Mouse (Mus musculus): ENCODE data around the gene Pdhb.
"Not testable (repeated sequence)": the region's sequence is repeated elsewhere in the genome, so short reads cannot be mapped to it uniquely, and the experiment has no call there.

Gene Pdhb

DNA sequence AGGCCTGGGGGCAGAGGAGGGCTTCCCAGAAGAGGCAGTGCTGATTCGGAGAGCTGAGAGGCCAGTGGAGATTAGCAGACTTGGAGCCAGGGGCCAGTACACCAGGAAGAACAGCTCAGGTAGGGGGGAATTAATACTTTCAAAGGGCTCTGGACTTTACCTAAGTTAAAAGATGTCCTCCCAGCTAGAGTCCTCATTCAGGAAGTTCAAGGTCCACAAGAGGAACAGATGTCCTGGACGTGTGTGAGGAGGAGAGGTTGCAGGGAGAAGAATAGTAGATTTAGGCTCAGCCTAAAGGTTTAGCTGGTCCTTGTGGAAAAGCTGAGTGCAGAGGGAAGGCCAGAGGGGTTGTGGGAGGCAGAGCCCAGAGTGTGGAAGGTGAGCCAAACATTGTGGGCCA is 38.6 kb downstream of the Pdhb start:
- DNase-seq (ENCODE audit: low spot score), result no peak

DNA sequence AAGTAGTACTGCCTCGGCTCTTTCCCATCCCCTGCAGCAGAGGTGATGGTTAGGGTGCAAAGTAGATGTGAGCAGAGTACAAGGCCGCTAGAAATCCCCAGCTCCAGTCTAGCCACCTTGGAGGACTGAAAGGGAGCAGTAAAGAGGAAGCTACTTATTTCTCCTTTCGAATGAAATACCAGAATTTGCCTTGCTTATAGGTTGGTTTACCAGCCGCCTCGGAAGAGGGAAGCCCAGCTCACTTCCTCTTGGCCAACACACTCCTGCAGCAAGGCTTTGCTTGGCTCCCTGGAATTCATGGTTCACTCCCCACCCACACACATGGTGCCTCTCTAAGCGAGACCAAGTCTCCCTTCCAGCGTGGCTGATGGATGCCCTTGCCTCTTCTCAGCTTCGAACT is 40.0 kb downstream of the Pdhb start:
- DNase-seq (ENCODE audit: low spot score), result no peak

DNA sequence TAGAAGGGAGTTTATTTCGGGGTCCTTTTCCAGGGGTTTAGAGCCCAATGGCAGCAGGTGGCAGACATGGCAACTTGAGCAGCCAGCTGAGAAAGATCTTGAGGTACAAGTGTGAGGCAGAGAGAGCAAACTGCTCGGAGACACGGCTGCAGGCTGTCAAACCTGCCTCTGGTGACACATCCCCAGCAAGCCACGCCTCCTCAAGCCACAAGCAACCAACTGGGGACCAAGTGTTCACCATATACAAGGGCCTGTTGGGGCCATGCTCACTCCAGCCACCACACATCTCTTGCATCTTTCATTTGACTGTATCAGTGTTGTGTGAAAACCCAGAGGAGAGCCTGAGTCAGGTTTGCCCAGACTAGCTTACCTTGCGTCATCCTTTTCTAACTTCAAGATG is 44.9 kb downstream of the Pdhb start:
- DNase-seq (ENCODE audit: low spot score), result no peak

DNA sequence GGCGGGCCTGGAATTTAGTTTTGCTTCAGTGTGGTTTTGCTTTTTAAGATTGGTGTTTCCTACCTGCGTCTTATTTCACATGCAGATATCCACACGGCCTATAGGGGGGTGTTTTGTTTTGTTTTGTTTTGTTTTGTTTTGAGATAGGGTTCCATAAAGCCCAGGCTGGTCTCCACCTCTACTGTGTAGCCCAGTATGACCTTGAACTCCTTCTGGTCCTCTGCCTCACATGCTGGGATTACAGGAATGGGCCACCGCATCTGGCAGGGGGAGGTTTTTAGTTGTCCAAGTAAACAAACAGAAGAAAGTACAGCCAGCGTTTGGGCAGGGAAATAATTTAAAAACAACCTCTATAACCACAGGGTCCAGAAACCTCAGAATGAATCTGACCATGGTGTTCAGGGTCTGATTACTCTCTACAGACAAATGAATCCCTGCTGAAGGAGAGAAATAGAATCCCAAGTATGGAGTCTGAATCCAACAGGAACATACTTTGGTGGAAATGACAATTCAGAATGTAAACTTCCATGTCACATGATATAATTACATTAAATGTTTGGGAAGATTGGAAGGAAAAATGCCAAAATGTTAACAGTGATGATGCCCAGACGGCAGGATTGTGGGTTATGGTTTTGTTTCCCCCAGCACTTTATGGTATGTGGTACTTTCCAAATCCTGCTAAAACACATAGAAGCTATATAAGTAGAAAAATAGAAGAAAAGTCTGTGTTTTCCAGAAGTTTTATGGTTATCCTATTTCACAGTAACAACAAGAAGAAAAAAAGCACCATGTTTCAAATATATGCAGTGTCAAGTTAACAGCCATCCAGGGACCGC is 48.6 kb downstream of the Pdhb start:
- no peak for DNase-seq (ENCODE audit: low spot score)

DNA sequence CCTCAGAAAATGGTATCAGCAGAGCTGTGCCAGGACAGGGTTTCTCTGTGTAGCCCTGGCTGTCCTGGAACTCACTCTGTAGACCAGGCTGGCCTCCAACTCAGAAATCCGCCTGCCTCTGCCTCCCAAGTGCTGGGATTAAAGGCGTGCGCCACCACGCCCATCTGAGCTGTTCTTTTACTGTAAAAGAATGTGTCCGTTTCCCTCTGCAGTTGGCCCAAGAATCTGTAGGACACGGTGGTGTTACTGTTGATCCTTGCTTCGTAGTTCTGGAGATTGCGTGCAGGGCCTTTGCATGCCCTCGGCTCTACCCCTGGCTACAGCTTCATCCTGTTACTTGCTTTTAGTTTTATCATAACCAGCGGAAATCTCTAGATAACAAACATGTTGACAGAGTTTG is 49.2 kb downstream of the Pdhb start:
- DNase-seq (ENCODE audit: low spot score), result not testable (repeated sequence)

DNA sequence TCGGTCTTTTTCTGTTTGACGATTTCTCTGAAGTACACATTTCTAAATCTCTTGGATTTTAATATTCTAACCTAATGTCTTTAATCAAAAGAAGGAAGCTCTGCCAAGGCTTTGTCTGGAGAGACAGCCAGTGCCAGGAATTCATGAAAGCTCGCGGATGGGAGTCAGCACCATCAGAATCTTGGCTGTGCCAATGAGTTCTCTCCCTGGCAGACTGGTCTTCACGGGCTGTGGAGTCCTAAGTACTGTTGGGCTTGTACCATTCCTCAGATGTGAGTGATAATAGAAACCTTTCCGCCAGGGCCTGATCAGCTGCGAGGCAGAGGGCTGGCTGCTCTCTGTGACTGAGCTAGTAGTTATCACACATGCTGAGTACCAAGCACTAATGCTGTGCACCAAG is 49.7 kb downstream of the Pdhb start:
- DNase-seq (ENCODE audit: low spot score), result no peak

DNA sequence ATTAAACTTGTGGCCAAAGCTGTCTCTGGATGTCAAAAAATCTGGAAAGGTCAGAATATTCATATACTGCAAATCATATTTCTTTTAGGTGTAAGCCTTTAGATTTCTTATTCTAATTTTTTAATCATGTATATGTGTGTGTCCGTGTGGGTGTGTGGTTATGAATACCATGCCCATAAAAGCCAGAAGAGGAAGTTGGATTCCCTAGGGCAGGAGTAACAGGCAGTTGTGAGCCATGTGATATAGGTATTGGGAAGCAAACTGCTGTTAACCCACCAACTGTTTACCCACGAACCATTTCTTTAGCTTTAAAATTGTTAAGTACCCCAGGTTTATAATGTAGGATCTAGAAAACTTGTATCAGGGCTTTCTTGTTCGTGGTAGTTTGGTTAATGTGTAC is 52.9 kb downstream of the Pdhb start:
- no peak for DNase-seq (ENCODE audit: low spot score)

DNA sequence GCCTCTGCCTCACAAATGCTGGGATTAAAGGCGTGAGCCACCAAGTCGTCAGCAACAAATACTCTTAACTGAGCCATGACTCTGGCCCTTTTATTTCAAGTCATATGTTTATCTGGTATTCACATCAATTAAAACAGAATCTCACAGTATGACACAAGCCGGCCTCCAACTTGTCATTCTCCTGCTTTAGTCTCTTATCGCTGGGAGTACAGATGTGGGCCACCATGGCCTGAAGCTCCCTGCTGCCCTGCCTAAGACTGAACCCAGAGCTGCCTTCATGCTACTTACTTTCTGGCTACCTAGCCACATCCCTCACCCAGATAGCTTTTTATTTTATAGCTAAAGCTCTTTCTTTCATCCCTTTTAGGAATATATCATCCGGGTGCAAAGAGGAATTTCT is 53.4 kb downstream of the Pdhb start:
- DNase-seq (ENCODE audit: low spot score), result no peak

DNA sequence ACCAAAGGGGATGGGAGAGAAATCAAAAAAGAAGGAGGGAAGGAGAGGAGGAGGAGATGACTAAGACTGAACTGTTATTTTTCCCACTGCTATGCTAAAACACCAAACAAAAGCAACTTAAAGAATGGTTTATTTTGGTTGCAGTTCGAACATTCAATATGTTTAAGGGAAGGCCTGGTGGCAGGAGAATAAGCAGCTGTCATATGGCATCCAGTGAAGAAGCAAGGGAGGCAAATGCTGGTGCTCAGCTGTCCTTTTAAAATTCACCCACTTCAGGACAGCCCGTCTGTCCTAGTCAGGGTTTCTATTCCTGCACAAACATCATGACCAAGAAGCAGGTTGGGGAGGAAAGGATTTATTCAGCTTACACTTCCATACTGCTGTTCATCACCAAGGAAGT is 55.5 kb downstream of the Pdhb start:
- no peak for DNase-seq (ENCODE audit: low spot score)
